Mouse (Mus musculus) liver, adult 2 months (tissue): ENCODE measurements around the gene Cyp2c38. TPM values are rescaled to one million over a fixed set of nuclear protein-coding genes. Genes with fewer than 3 reads are reported as not detected.
"Not testable (repeated sequence)": the region's sequence is repeated elsewhere in the genome, so short reads cannot be mapped to it uniquely, and the experiment has no call there.

ENCODE experiments used
- DNase-seq: peaks from one replicate; pipeline ENCODE4 v3.0.0-alpha.2; 2011; ENCODE audit warnings: low read depth, low spot score; ENCODE audit errors: extremely low read depth
- H3K27ac ChIP-seq: fragments of 200-500 bp; replicated peaks from 2 replicates; pipeline ENCODE4 v1.5.1; 2012; ENCODE audit warnings: low read depth, mild to moderate bottlenecking, control low read depth, inconsistent platforms, low read length; ENCODE audit not compliant: insufficient read depth
- H3K27me3 ChIP-seq: fragments of 200-500 bp; 2 replicates; pipeline ENCODE4 v1.6.1; 2012; ENCODE audit warnings: mild to moderate bottlenecking, moderate library complexity, low read length, inconsistent platforms; ENCODE audit not compliant: control insufficient read depth, insufficient read depth
- H3K36me3 ChIP-seq: fragments of 200-500 bp; 2 replicates; pipeline ENCODE4 v1.6.1; 2012; ENCODE audit warnings: low read length, inconsistent platforms; ENCODE audit not compliant: control insufficient read depth, insufficient read depth
- H3K4me1 ChIP-seq: fragments of 200-500 bp; 2 replicates; pipeline ENCODE4 v1.6.1; 2011; ENCODE audit warnings: low read length; ENCODE audit not compliant: control insufficient read depth, insufficient read depth
- H3K4me3 ChIP-seq: fragments of 200-500 bp; 2 replicates; pipeline ENCODE4 v1.5.1; 2011; ENCODE audit warnings: low read depth, mild to moderate bottlenecking, control low read depth, low read length, moderate library complexity; ENCODE audit not compliant: insufficient read depth
- H3K79me2 ChIP-seq: fragments of 200-500 bp; 2 replicates; pipeline ENCODE4 v1.6.1; 2012; ENCODE audit warnings: inconsistent platforms, mild to moderate bottlenecking, low read length, moderate library complexity; ENCODE audit not compliant: control insufficient read depth, insufficient read depth
- H3K9ac ChIP-seq: fragments of 200-500 bp; 2 replicates; pipeline ENCODE4 v1.6.1; 2012; ENCODE audit warnings: low read depth, mild to moderate bottlenecking, control low read depth, inconsistent platforms, low read length
- CTCF ChIP-seq: fragments of 200-500 bp; IDR thresholded peaks from 2 replicates; pipeline ENCODE4 v1.5.1; 2011; ENCODE audit warnings: low read depth, low read length, control low read depth
- POLR2A ChIP-seq: fragments of 200-500 bp; IDR thresholded peaks from 2 replicates; pipeline ENCODE4 v1.6.1; 2011; ENCODE audit warnings: low read length, control low read depth; ENCODE audit not compliant: insufficient read depth; ENCODE audit errors: extremely low read depth
- WGBS: fragments of 180-500 bp; shearing (Covaris S2); methylation state at CpG from one replicate; pipeline ENCODE4 v1.1.7; 2018; 5-methylcytosine and 5-hydroxymethylcytosine counted together
- polyA plus RNA-seq: library from polyadenylated mRNA; depleted of rRNA; stranded (reverse); fragments of >200 nt; gene quantifications from 2 replicates; pipeline ENCODE4 v1.2.3, GENCODE M21; 2012; rRNA removed
- total RNA-seq: library from RNA; depleted of rRNA; stranded (reverse); fragments of >200 nt; gene quantifications from 2 replicates; pipeline ENCODE4 v1.2.3, GENCODE M21; 2014; rRNA removed

Cyp2c38 gene
- total RNA-seq = 49.5 and 90.1 TPM in 2 replicates
- 8.1 and 69.7 TPM in 2 replicates for polyA plus RNA-seq

- Histone ChIP-seq H3K36me3 (peaks cover 2% of the 10 kb centered on the region; the same call in 1 of the 2 replicates), H3K27me3 (no peaks in the 10 kb centered on the region), H3K79me2 (no peaks in the 10 kb centered on the region), H3K4me3 (peak within 1 kb of the TSS; percentile 64), H3K4me1 (peaks cover 4% of the 10 kb centered on the region; the same call in 1 of the 2 replicates), H3K27ac (peak within 1 kb of the TSS; percentile 76), H3K9ac (peak within 1 kb of the TSS; percentile 67)
- 73% methylated on average over 1 of the region's 1 CpGs for WGBS
- peak; percentile 95 for DNase-seq
- TF ChIP-seq POLR2A = no peak
- TF ChIP-seq CTCF = no peak
Observed at GRCm38 (mm10) chr19:39462941-39463340, at the start of gene Cyp2c38. Gene Cyp2c38, minus strand, starts transcription at chr19:39463075.

- no peaks in the 10 kb centered on the region for H3K79me2 ChIP-seq
- no peak within 1 kb of the TSS for H3K9ac ChIP-seq
- peak within 1 kb of the TSS; percentile 86 for H3K27ac ChIP-seq
- DNase-seq = peak; percentile 98
- H3K4me3 ChIP-seq = no peak within 1 kb of the TSS
- WGBS = 22% methylated on average over 4 of the region's 4 CpGs
- peaks cover 10% of the 10 kb centered on the region for H3K4me1 ChIP-seq
- H3K27me3 ChIP-seq = no peaks in the 10 kb centered on the region
- no peaks in the 10 kb centered on the region for H3K36me3 ChIP-seq
- TF ChIP-seq POLR2A = no peak
- no peak for TF ChIP-seq CTCF
Observed at GRCm38 (mm10) chr19:39510534-39510933, 47.7 kb upstream of the Cyp2c38 start, which contains the start of gene Cyp2c39. Gene Cyp2c39, plus strand, starts transcription at chr19:39510862.

GRCm38 (mm10) chr19:39509533-39509932 lies 46.7 kb upstream of the Cyp2c38 start:
- no peaks in the 10 kb centered on the region for H3K36me3 ChIP-seq
- peak; percentile 95 for DNase-seq
- 12% methylated on average over 1 of the region's 1 CpGs for WGBS
- H3K27ac ChIP-seq = peak overlapping the region; percentile 35; the same call in 1 of the 2 replicates
- no peaks in the 10 kb centered on the region for H3K79me2 ChIP-seq
- TF ChIP-seq POLR2A (no peak), CTCF (no peak)
- peaks cover 10% of the 10 kb centered on the region for H3K4me1 ChIP-seq
- no peak overlapping the region for H3K9ac ChIP-seq
- H3K27me3 ChIP-seq = no peaks in the 10 kb centered on the region
- H3K4me3 ChIP-seq = no peak overlapping the region

GRCm38 (mm10) chr19:39506341-39506740 lies 43.5 kb upstream of the Cyp2c38 start:
- peak; percentile 93 for DNase-seq
- no peak for TF ChIP-seq POLR2A
- TF ChIP-seq CTCF = no peak
- no peak overlapping the region for H3K4me3 ChIP-seq
- no peak overlapping the region for H3K27ac ChIP-seq
- H3K4me1 ChIP-seq = peaks cover 14% of the 10 kb centered on the region
- no peak overlapping the region for H3K9ac ChIP-seq
- no peaks in the 10 kb centered on the region for H3K36me3 ChIP-seq
- no peaks in the 10 kb centered on the region for H3K27me3 ChIP-seq
- H3K79me2 ChIP-seq = no peaks in the 10 kb centered on the region

GRCm38 (mm10) chr19:39483961-39484360 lies 21.1 kb upstream of the Cyp2c38 start:
- not testable (repeated sequence) for H3K27ac ChIP-seq, H3K79me2 ChIP-seq, H3K4me3 ChIP-seq, H3K9ac ChIP-seq, H3K27me3 ChIP-seq, H3K36me3 ChIP-seq, H3K4me1 ChIP-seq, DNase-seq
- WGBS = 100% methylated on average over 1 of the region's 1 CpGs

GRCm38 (mm10) chr19:39463923-39464322 lies 1.0 kb upstream of the Cyp2c38 start:
- H3K9ac ChIP-seq = no peak overlapping the region
- no peak overlapping the region for H3K27ac ChIP-seq
- H3K36me3 ChIP-seq = peaks cover 2% of the 10 kb centered on the region; the same call in 1 of the 2 replicates
- no peaks in the 10 kb centered on the region for H3K27me3 ChIP-seq
- no peak overlapping the region for H3K4me3 ChIP-seq
- peak; percentile 94 for DNase-seq
- peaks cover 4% of the 10 kb centered on the region; the same call in 1 of the 2 replicates for H3K4me1 ChIP-seq
- TF ChIP-seq POLR2A (no peak), CTCF (no peak)
- H3K79me2 ChIP-seq = no peaks in the 10 kb centered on the region

Other genes with a start within 250 kb of the Cyp2c38 start
- 1,515 and 1,916 TPM in 2 replicates for gene Cyp2c29, start 193.7 kb downstream of the Cyp2c38 start, total RNA-seq
- 1,145 and 1,548 TPM in 2 replicates for gene Cyp2c29, start 193.7 kb downstream of the Cyp2c38 start, polyA plus RNA-seq
- 9.8 and 14.3 TPM in 2 replicates for gene Cyp2c39, start 47.8 kb upstream of the Cyp2c38 start, total RNA-seq
- 3.0 and 276 TPM in 2 replicates for gene Cyp2c39, start 47.8 kb upstream of the Cyp2c38 start, polyA plus RNA-seq
- 237 and 255 TPM in 2 replicates for gene Cyp2c67, start 186.0 kb upstream of the Cyp2c38 start, total RNA-seq
- gene Cyp2c67, start 186.0 kb upstream of the Cyp2c38 start, polyA plus RNA-seq = 41.7 and 44.0 TPM in 2 replicates